Mouse (Mus musculus) bone marrow, adult 2 months (tissue): ENCODE measurements around the gene Odf3l2.

Experiments
- CTCF ChIP-seq: fragments of 200-500 bp; IDR thresholded peaks from 2 replicates; pipeline ENCODE4 v1.5.1; 2011; ENCODE audit warnings: low read length, control low read depth; ENCODE audit not compliant: control insufficient read depth, insufficient read depth
- POLR2A ChIP-seq: fragments of 200-500 bp; IDR thresholded peaks from 2 replicates; pipeline ENCODE4 v1.6.1; 2011; ENCODE audit warnings: low read depth, mild to moderate bottlenecking, control low read depth, low read length, borderline replicate concordance; ENCODE audit not compliant: control insufficient read depth

- TF ChIP-seq CTCF (no peak), POLR2A (no peak)
These were observed at the start of gene Odf3l2 for GRCm38 (mm10) chr10:79645711-79646110.
